Mouse (Mus musculus): ENCODE results near the gene Nupr1. TPM values are rescaled to one million over a fixed set of nuclear protein-coding genes. Genes with fewer than 3 reads are reported as not detected.

The Nupr1 gene
- total and polyA plus RNA-seq, 3 experiments: 1.8 to 11.0 TPM; not detected in 1

- peaks cover 3% of the 10 kb centered on the region; the same call in 1 of the 2 replicates for H3K79me2 ChIP-seq (ENCODE audit: control insufficient read depth, insufficient read depth, low read length, poor library complexity)
- H3K9me3 ChIP-seq (replicated peaks; ENCODE audit: insufficient read depth, low read length): no peaks in the 10 kb centered on the region
- TF ChIP-seq ZNF384 (IDR thresholded peaks at IDR 0.05; ENCODE audit: low read depth, low read length): no peak
- H3K4me1 ChIP-seq (ENCODE audit: control insufficient read depth in 1 of 2, insufficient read depth in 2 of 2, low read length in 2 of 2): peaks cover 5 to 28% of the 10 kb centered on the region in 2 experiments
- peaks cover 0 to 14% of the 10 kb centered on the region in 2 experiments; a peak in 2 of 4 replicates for H3K36me3 ChIP-seq (ENCODE audit: control insufficient read depth in 1 of 2, insufficient read depth in 2 of 2, low read length in 2 of 2)
- no peak overlapping the region for H3K27ac ChIP-seq (ENCODE audit: control insufficient read depth, low read depth, low read length)
- no peak overlapping the region for H3K9ac ChIP-seq (ENCODE audit: control insufficient read depth, low read depth, low read length, poor library complexity, severe bottlenecking)
- no peak overlapping the region for H3K4me3 ChIP-seq (ENCODE audit: control insufficient read depth in 1 of 2, insufficient read depth in 1 of 2, low read depth in 2 of 2, low read length in 2 of 2)
- no peaks in the 10 kb centered on the region for H3K27me3 ChIP-seq (ENCODE audit: control insufficient read depth in 1 of 2, insufficient read depth in 2 of 2, low read length in 2 of 2)
- DNase-seq (ENCODE audit: low read depth, low spot score): no peak
These were observed 43.8 kb downstream of the Nupr1 start for GRCm38 (mm10) chr7:126586839-126587238.

- no peak for TF ChIP-seq ZKSCAN1 (IDR thresholded peaks at IDR 0.05; ENCODE audit: low read depth, low read length)
- no peak for DNase-seq (ENCODE audit: low read depth, low spot score)
- Histone ChIP-seq H3K79me2 (ENCODE audit: control insufficient read depth, insufficient read depth, low read length, poor library complexity) (peaks cover 3% of the 10 kb centered on the region; the same call in 1 of the 2 replicates), H3K27me3 (ENCODE audit: control insufficient read depth in 1 of 2, insufficient read depth in 2 of 2, low read length in 2 of 2) (no peaks in the 10 kb centered on the region), H3K4me1 (ENCODE audit: control insufficient read depth in 1 of 2, insufficient read depth in 2 of 2, low read length in 2 of 2) (peaks cover 7 to 34% of the 10 kb centered on the region in 2 experiments), H3K27ac (ENCODE audit: control insufficient read depth, low read depth, low read length) (peak within 1 kb of the TSS; percentile 95), H3K36me3 (ENCODE audit: control insufficient read depth in 1 of 2, insufficient read depth in 2 of 2, low read length in 2 of 2) (peaks cover 0 to 20% of the 10 kb centered on the region in 2 experiments; a peak in 2 of 4 replicates), H3K9me3 (replicated peaks; ENCODE audit: insufficient read depth, low read length) (no peaks in the 10 kb centered on the region), H3K4me3 (ENCODE audit: control insufficient read depth in 1 of 2, insufficient read depth in 1 of 2, low read depth in 2 of 2, low read length in 2 of 2) (peak within 1 kb of the TSS; percentile 26 to 82; a peak in 3 of 4 replicates), H3K9ac (ENCODE audit: control insufficient read depth, low read depth, low read length, poor library complexity, severe bottlenecking) (peak within 1 kb of the TSS; percentile 85)
These were observed 44.9 kb downstream of the Nupr1 start, which contains the start of gene Cln3 for GRCm38 (mm10) chr7:126585717-126586116. Gene Cln3, minus strand, starts transcription at chr7:126585817.

GRCm38 (mm10) chr7:126584506-126584977 lies 46.1 kb downstream of the Nupr1 start, which contains the start of gene Apobr:
Gene Apobr, plus strand, starts transcription at chr7:126584942.
- peak within 1 kb of the TSS; percentile 95 for H3K27ac ChIP-seq (ENCODE audit: control insufficient read depth, low read depth, low read length)
- H3K9me3 ChIP-seq (replicated peaks; ENCODE audit: insufficient read depth, low read length): no peaks in the 10 kb centered on the region
- TF ChIP-seq TAL1 (IDR thresholded peaks at IDR 0.05; ENCODE audit: low read length) (peak; percentile 35), HCFC1 (IDR thresholded peaks at IDR 0.05; ENCODE audit: low read depth, low read length) (peak; percentile 37; the same call in 1 of the 2 replicates), RAD21 (IDR thresholded peaks at IDR 0.05; ENCODE audit: low read depth, low read length) (no peak), NRF1 (IDR thresholded peaks at IDR 0.05; ENCODE audit: insufficient read depth, low read depth, low read length, poor library complexity, severe bottlenecking) (no peak), USF2 (IDR thresholded peaks at IDR 0.05; ENCODE audit: borderline replicate concordance in 1 of 2, insufficient read depth in 1 of 2, low read depth in 1 of 2, low read length in 2 of 2) (no peak), BHLHE40 (IDR thresholded peaks at IDR 0.05; ENCODE audit: borderline replicate concordance, low read depth, low read length) (0 out of 2 replicates have a peak, but pooled peaks have one; percentile 35), UBTF (IDR thresholded peaks at IDR 0.05; ENCODE audit: borderline replicate concordance, insufficient read depth, low read depth, low read length) (no peak), POLR2A (IDR thresholded peaks at IDR 0.05; ENCODE audit: control insufficient read depth in 1 of 2, insufficient read depth in 1 of 2, low read depth in 1 of 2, low read length in 2 of 2, poor library complexity in 1 of 2) (peak in 1 of 2 experiments; percentile 51; a peak in 3 of 4 replicates), SIN3A (IDR thresholded peaks at IDR 0.05; ENCODE audit: low read length) (peak; percentile 36; the same call in 1 of the 2 replicates), JUND (IDR thresholded peaks at IDR 0.05; ENCODE audit: low read depth, low read length) (no peak), RCOR1 (IDR thresholded peaks at IDR 0.05; ENCODE audit: low read depth, low read length) (peak; percentile 77), CTCF (IDR thresholded peaks at IDR 0.05 in 2 of 3, conservative IDR thresholded peaks at IDR 0.05 in 1 of 3; ENCODE audit: control insufficient read depth in 1 of 3, insufficient read depth in 1 of 3, low read depth in 2 of 3, low read length in 3 of 3, poor library complexity in 1 of 3, severe bottlenecking in 1 of 3) (no peak), NELFE (IDR thresholded peaks at IDR 0.05; ENCODE audit: low read depth, low read length) (no peak), MXI1 (IDR thresholded peaks at IDR 0.05; ENCODE audit: low read depth, low read length) (no peak), ELF1 (IDR thresholded peaks at IDR 0.05; ENCODE audit: low read depth, low read length) (no peak; the same call in 1 of the 2 replicates), TCF12 (IDR thresholded peaks at IDR 0.05; ENCODE audit: low read depth, low read length) (0 out of 2 replicates have a peak, but pooled peaks have one; percentile 6), EP300 (IDR thresholded peaks at IDR 0.05; ENCODE audit: low read depth in 1 of 2, low read length in 2 of 2) (peak in 1 of 2 experiments; percentile 36; a peak in 3 of 4 replicates), CHD1 (IDR thresholded peaks at IDR 0.05; ENCODE audit: low read depth, low read length) (no peak), ETS1 (IDR thresholded peaks at IDR 0.05; ENCODE audit: low read depth, low read length) (peak; percentile 32; the same call in 1 of the 2 replicates), TBP (IDR thresholded peaks at IDR 0.05; ENCODE audit: low read depth, low read length) (peak; percentile 50; the same call in 1 of the 2 replicates), E2F4 (IDR thresholded peaks at IDR 0.05; ENCODE audit: borderline replicate concordance, low read depth, low read length) (no peak)
- peaks cover 7 to 34% of the 10 kb centered on the region in 2 experiments for H3K4me1 ChIP-seq (ENCODE audit: control insufficient read depth in 1 of 2, insufficient read depth in 2 of 2, low read length in 2 of 2)
- H3K27me3 ChIP-seq (ENCODE audit: control insufficient read depth in 1 of 2, insufficient read depth in 2 of 2, low read length in 2 of 2): no peaks in the 10 kb centered on the region
- peak within 1 kb of the TSS; percentile 85 for H3K9ac ChIP-seq (ENCODE audit: control insufficient read depth, low read depth, low read length, poor library complexity, severe bottlenecking)
- H3K79me2 ChIP-seq (ENCODE audit: control insufficient read depth, insufficient read depth, low read length, poor library complexity): peaks cover 3% of the 10 kb centered on the region; the same call in 1 of the 2 replicates
- H3K36me3 ChIP-seq (ENCODE audit: control insufficient read depth in 1 of 2, insufficient read depth in 2 of 2, low read length in 2 of 2): peaks cover 0 to 20% of the 10 kb centered on the region in 2 experiments; a peak in 2 of 4 replicates
- peak within 1 kb of the TSS; percentile 48 to 82 for H3K4me3 ChIP-seq (ENCODE audit: control insufficient read depth in 1 of 2, insufficient read depth in 1 of 2, low read depth in 2 of 2, low read length in 2 of 2)
- peak; percentile 78 for DNase-seq (ENCODE audit: low read depth, low spot score)

All from MEL (cell line).